Mouse (Mus musculus) ES-E14 (cell line): ENCODE measurements around the gene Kif22. TPM values are rescaled to one million over a fixed set of nuclear protein-coding genes. Genes with fewer than 3 reads are reported as not detected.

Source experiments
- DNase-seq: peaks from one replicate; pipeline ENCODE4 v3.0.0-alpha.2; 2013; ENCODE audit warnings: low read depth, low spot score
- H3K27ac ChIP-seq: 2 replicates; pipeline ENCODE4 v1.5.1; 2012; ENCODE audit warnings: low read depth, mild to moderate bottlenecking, low read length, moderate library complexity, mixed read lengths; ENCODE audit not compliant: poor library complexity, insufficient read depth, severe bottlenecking
- H3K36me3 ChIP-seq: 2 replicates; pipeline ENCODE4 v1.6.1; 2012; ENCODE audit warnings: mild to moderate bottlenecking, low read length, moderate library complexity, mixed read lengths; ENCODE audit not compliant: control insufficient read depth, poor library complexity, insufficient read depth, severe bottlenecking
- H3K4me1 ChIP-seq, 2 experiments: fragments of 150-350 bp in 1 of 2; sonication (generic) in 1 of 2; 2 replicates each; pipeline ENCODE4 v1.6.1; 2012; ENCODE audit warnings: low read length in 2 of 2, mild to moderate bottlenecking in 1 of 2, mixed read lengths in 1 of 2; ENCODE audit not compliant: control insufficient read depth in 2 of 2, insufficient read depth in 2 of 2, poor library complexity in 1 of 2
- H3K4me3 ChIP-seq, 2 experiments: fragments of 150-350 bp in 1 of 2; sonication (generic) in 1 of 2; 2 replicates each; pipeline ENCODE4 v1.5.1; 2012; ENCODE audit warnings: low read length in 2 of 2, low read depth in 1 of 2, mild to moderate bottlenecking in 1 of 2, mixed read lengths in 1 of 2; ENCODE audit not compliant: insufficient read depth in 1 of 2, poor library complexity in 1 of 2, severe bottlenecking in 1 of 2
- H3K9ac ChIP-seq: 2 replicates; pipeline ENCODE4 v1.6.1; 2012; ENCODE audit warnings: low read depth, mild to moderate bottlenecking, low read length, mixed read lengths; ENCODE audit not compliant: poor library complexity, insufficient read depth, severe bottlenecking
- H3K9me3 ChIP-seq: fragments of 150-350 bp; sonication (generic); 2 replicates; pipeline ENCODE4 v1.6.1; 2012; ENCODE audit warnings: low read depth, mild to moderate bottlenecking, low read length; ENCODE audit not compliant: control insufficient read depth, insufficient read depth
- CHD2 ChIP-seq: IDR thresholded peaks from 2 replicates; pipeline ENCODE4 v1.6.1; 2014; ENCODE audit warnings: mild to moderate bottlenecking, low read depth, low read length, inconsistent platforms
- HCFC1 ChIP-seq: IDR thresholded peaks from 2 replicates; pipeline ENCODE4 v1.6.1; 2012; ENCODE audit warnings: low read length, inconsistent platforms, borderline replicate concordance; ENCODE audit not compliant: insufficient read depth
- MAFK ChIP-seq: IDR thresholded peaks from 2 replicates; pipeline ENCODE4 v1.6.1; 2014; ENCODE audit warnings: mild to moderate bottlenecking, low read depth, low read length, inconsistent platforms; ENCODE audit not compliant: insufficient read depth
- ZC3H11A ChIP-seq: IDR thresholded peaks from 2 replicates; pipeline ENCODE4 v1.6.1; 2012; ENCODE audit warnings: low read depth, mild to moderate bottlenecking, inconsistent platforms, low read length, borderline replicate concordance
- ZNF384 ChIP-seq: IDR thresholded peaks from 2 replicates; pipeline ENCODE4 v1.6.1; 2012; ENCODE audit warnings: low read depth, low read length, inconsistent platforms
- in situ Hi-C, 2 experiments: fragments of 600-800 bp; cut with MboI; formaldehyde crosslinking; loops; one replicate each; pipeline ENCODE4 v1.15.1; 2025; ENCODE audit warnings: low sequenced_read_pairs in 2 of 2, inconsistent platforms in 1 of 2; ENCODE audit not compliant: unreplicated experiment in 2 of 2
- total RNA-seq: library from RNA; depleted of rRNA; stranded (reverse); fragments of 300-350 nt; gene quantifications from 2 replicates; pipeline ENCODE4 v1.2.3, GENCODE M21; 2012

The Kif22 gene
- total RNA-seq, 1 experiment = 97.4 TPM

GRCm38 (mm10) chr7:127021563-127022527 is 20.4 kb downstream of the Kif22 start:
- Histone ChIP-seq H3K9me3 (no peaks in the 10 kb centered on the region), H3K27ac (no peak overlapping the region), H3K36me3 (peaks cover 36% of the 10 kb centered on the region), H3K9ac (peak overlapping the region; percentile 31; the same call in 1 of the 2 replicates), H3K4me3 (peak overlapping the region; percentile 60 to 62), H3K4me1 (peaks cover 5 to 11% of the 10 kb centered on the region in 2 experiments; a peak in 2 of 4 replicates)
- in situ Hi-C loops = no loop called here
- DNase-seq = no peak
- TF ChIP-seq ZNF384 = no peak
- TF ChIP-seq MAFK = no peak
- TF ChIP-seq CHD2 = 0 out of 2 replicates have a peak, but pooled peaks have one; percentile 22
- TF ChIP-seq HCFC1 = no peak
- no peak for TF ChIP-seq ZC3H11A

GRCm38 (mm10) chr7:127020901-127021562 is 21.2 kb downstream of the Kif22 start, which contains the start of the genes Gm42742 and Prrt2:
TSS of gene Gm42742 (minus strand) at chr7:127021097.
TSS of gene Prrt2 (minus strand) at chr7:127021211.
- Histone ChIP-seq H3K4me3 (peak within 1 kb of the TSS; percentile 60 to 62), H3K9me3 (no peaks in the 10 kb centered on the region), H3K27ac (peak within 1 kb of the TSS; percentile 52), H3K4me1 (peaks cover 5 to 11% of the 10 kb centered on the region in 2 experiments; a peak in 2 of 4 replicates), H3K36me3 (peaks cover 36% of the 10 kb centered on the region), H3K9ac (peak within 1 kb of the TSS; percentile 31)
- DNase-seq = no peak
- TF ChIP-seq MAFK = no peak
- no peak for TF ChIP-seq CHD2
- no peak for TF ChIP-seq ZC3H11A
- in situ Hi-C loops = no loop called here

GRCm38 (mm10) chr7:127020491-127020890 is 21.8 kb downstream of the Kif22 start:
- peak overlapping the region; percentile 31 for H3K9ac ChIP-seq
- no peak overlapping the region for H3K27ac ChIP-seq
- H3K9me3 ChIP-seq = no peaks in the 10 kb centered on the region
- H3K4me1 ChIP-seq = peaks cover 5 to 11% of the 10 kb centered on the region in 2 experiments; a peak in 2 of 4 replicates
- DNase-seq = no peak
- in situ Hi-C loops = no loop called here
- peaks cover 38% of the 10 kb centered on the region for H3K36me3 ChIP-seq
- H3K4me3 ChIP-seq = peak overlapping the region; percentile 60 to 62
- TF ChIP-seq ZC3H11A = no peak
- no peak for TF ChIP-seq CHD2
- TF ChIP-seq HCFC1 = no peak
- no peak for TF ChIP-seq MAFK
- TF ChIP-seq ZNF384 = no peak

- no peak overlapping the region; the same call in 1 of the 2 replicates for H3K9ac ChIP-seq
- H3K36me3 ChIP-seq = peaks cover 38% of the 10 kb centered on the region
- H3K4me1 ChIP-seq = peaks cover 5 to 14% of the 10 kb centered on the region in 2 experiments; a peak in 2 of 4 replicates
- in situ Hi-C loops = no loop called here
- TF ChIP-seq HCFC1 (no peak), ZNF384 (no peak), ZC3H11A (no peak), MAFK (no peak), CHD2 (no peak)
- no peak overlapping the region for H3K27ac ChIP-seq
- DNase-seq = no peak
- H3K4me3 ChIP-seq = no peak overlapping the region; a peak in 1 of 4 replicates
- no peaks in the 10 kb centered on the region for H3K9me3 ChIP-seq
Observed at GRCm38 (mm10) chr7:127020031-127020430, 22.2 kb downstream of the Kif22 start.
